Mouse (Mus musculus): ENCODE measurements around the gene Cd81. TPM values are rescaled to one million over a fixed set of nuclear protein-coding genes. Genes with fewer than 3 reads are reported as not detected.

The Cd81 gene
- total and polyA plus RNA-seq, 3 experiments: 105 to 133 TPM; not detected in 1

DNA sequence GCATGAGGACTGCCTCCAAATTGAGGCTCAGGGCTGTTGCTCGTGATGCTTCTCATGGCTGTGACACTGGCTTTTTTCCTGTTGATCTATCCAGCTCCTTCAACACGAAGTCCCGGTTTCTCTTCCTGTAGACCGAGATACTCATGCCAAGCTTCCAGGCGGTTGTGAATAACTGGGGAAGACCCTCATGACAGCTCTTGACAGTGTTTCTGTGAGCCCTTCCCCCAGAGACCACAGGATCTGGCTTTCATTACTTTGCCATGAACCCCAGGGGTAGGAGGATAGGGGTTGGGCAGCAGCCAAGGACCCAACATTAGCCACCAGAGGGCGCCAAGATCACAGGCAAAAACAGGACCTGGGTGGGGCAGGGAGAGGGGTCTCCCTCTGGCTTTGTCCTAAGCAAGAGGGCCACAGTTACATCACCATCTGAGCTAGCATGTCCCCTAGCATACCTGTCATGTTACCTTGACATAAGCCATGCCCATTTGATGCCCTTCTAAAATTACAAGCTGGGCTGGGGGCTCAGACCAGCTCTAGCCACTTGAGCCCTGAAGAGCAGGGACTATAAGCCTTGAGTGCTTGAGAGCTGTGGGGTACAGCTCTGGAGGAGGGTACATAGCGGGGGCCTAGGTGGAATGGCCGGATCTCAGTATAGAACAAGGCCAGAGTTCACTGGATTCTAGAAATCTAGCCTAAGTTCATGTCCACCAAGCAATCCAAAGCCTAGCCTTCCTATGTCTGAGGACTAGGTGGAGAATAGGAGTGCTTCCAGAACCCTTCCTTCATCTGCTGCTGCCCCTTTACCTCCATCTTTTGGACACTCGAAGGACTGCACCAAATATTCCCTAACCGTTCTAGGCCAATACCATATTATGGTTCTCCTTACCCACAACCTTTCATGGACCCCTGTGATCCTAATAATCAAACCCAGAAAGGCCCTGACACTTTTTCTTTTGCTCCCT, 42.3 kb downstream of the Cd81 start, which contains the start of gene Trpm5:
Trpm5 (minus strand) TSS at position 51 of the 962 bp plus-strand sequence.
- TF ChIP-seq CHD1 (IDR thresholded peaks at IDR 0.05; ENCODE audit: low read depth, low read length) (no peak), BHLHE40 (IDR thresholded peaks at IDR 0.05; ENCODE audit: borderline replicate concordance, low read depth, low read length) (no peak), TBP (IDR thresholded peaks at IDR 0.05; ENCODE audit: low read depth, low read length) (no peak), CHD2 (IDR thresholded peaks at IDR 0.05; ENCODE audit: low read length) (no peak), MAFK (IDR thresholded peaks at IDR 0.05; ENCODE audit: borderline replicate concordance, low read depth, low read length) (no peak), ZNF384 (IDR thresholded peaks at IDR 0.05; ENCODE audit: low read depth, low read length) (no peak), E2F4 (IDR thresholded peaks at IDR 0.05; ENCODE audit: borderline replicate concordance, low read depth, low read length) (no peak), MAX (IDR thresholded peaks at IDR 0.05; ENCODE audit: low read length) (no peak), ZMIZ1 (IDR thresholded peaks at IDR 0.05; ENCODE audit: low read depth, low read length) (no peak), ZC3H11A (IDR thresholded peaks at IDR 0.05; ENCODE audit: low read depth, low read length) (peak; percentile 85), USF1 (IDR thresholded peaks at IDR 0.05; ENCODE audit: low read depth, low read length) (no peak), JUND (IDR thresholded peaks at IDR 0.05; ENCODE audit: low read depth, low read length) (no peak), SMC3 (IDR thresholded peaks at IDR 0.05; ENCODE audit: low read depth, low read length) (peak; percentile 94), CTCF (IDR thresholded peaks at IDR 0.05 in 2 of 3, conservative IDR thresholded peaks at IDR 0.05 in 1 of 3; ENCODE audit: control insufficient read depth in 1 of 3, insufficient read depth in 1 of 3, low read depth in 2 of 3, low read length in 3 of 3, poor library complexity in 1 of 3, severe bottlenecking in 1 of 3) (peak; percentile 88 to 96 (median 95)), MAZ (IDR thresholded peaks at IDR 0.05; ENCODE audit: low read depth, low read length) (peak; percentile 51; the same call in 1 of the 2 replicates), NRF1 (IDR thresholded peaks at IDR 0.05; ENCODE audit: insufficient read depth, low read depth, low read length, poor library complexity, severe bottlenecking) (no peak), RAD21 (IDR thresholded peaks at IDR 0.05; ENCODE audit: low read depth, low read length) (peak; percentile 93), HCFC1 (IDR thresholded peaks at IDR 0.05; ENCODE audit: low read depth, low read length) (no peak), EP300 (IDR thresholded peaks at IDR 0.05; ENCODE audit: low read depth in 1 of 2, low read length in 2 of 2) (no peak), SIN3A (IDR thresholded peaks at IDR 0.05; ENCODE audit: low read length) (peak; percentile 33; the same call in 1 of the 2 replicates), MEF2A (IDR thresholded peaks at IDR 0.05; ENCODE audit: extremely low read depth, insufficient replicate concordance, low read depth, low read length, poor library complexity, severe bottlenecking) (no peak)
- no peak within 1 kb of the TSS for H3K4me3 ChIP-seq (ENCODE audit: control insufficient read depth in 1 of 2, insufficient read depth in 1 of 2, low read depth in 2 of 2, low read length in 2 of 2)
- no peak within 1 kb of the TSS for H3K27ac ChIP-seq (ENCODE audit: control insufficient read depth, low read depth, low read length)
- H3K27me3 ChIP-seq (ENCODE audit: control insufficient read depth in 1 of 2, insufficient read depth in 2 of 2, low read length in 2 of 2): peaks cover 0 to 2% of the 10 kb centered on the region in 2 experiments; a peak in 2 of 4 replicates
- peak; percentile 64 for DNase-seq (ENCODE audit: low read depth, low spot score)
- no peaks in the 10 kb centered on the region for H3K9me3 ChIP-seq (replicated peaks; ENCODE audit: insufficient read depth, low read length)
- H3K4me1 ChIP-seq (ENCODE audit: control insufficient read depth in 1 of 2, insufficient read depth in 2 of 2, low read length in 2 of 2): peaks cover 0 to under 1% of the 10 kb centered on the region in 2 experiments; a peak in 2 of 4 replicates
- no peaks in the 10 kb centered on the region; a peak in 1 of 4 replicates for H3K36me3 ChIP-seq (ENCODE audit: control insufficient read depth in 1 of 2, insufficient read depth in 2 of 2, low read length in 2 of 2)
- no peak within 1 kb of the TSS for H3K9ac ChIP-seq (ENCODE audit: control insufficient read depth, low read depth, low read length, poor library complexity, severe bottlenecking)
- no peaks in the 10 kb centered on the region for H3K79me2 ChIP-seq (ENCODE audit: control insufficient read depth, insufficient read depth, low read length, poor library complexity)

All from MEL (cell line).